Mouse (Mus musculus): Measurements from ENCODE around the gene 2200002D01Rik. TPM values are rescaled to one million over a fixed set of nuclear protein-coding genes. Genes with fewer than 3 reads are reported as not detected.

2200002D01Rik gene
- polyA plus RNA-seq, 1 experiment from 2014 or later = 836 TPM

GRCm38 (mm10) chr7:29236593-29236992 is 11.7 kb downstream of the 2200002D01Rik start:
- Histone ChIP-seq H3K4me3 (ENCODE audit: low read depth, low read length) (no peak overlapping the region), H3K4me2 (replicated peaks; ENCODE audit: low read depth) (no peak overlapping the region), H3K27me3 (replicated peaks; ENCODE audit: control insufficient read depth, insufficient read depth, low read length) (no peaks in the 10 kb centered on the region), H3K4me1 (replicated peaks; ENCODE audit: control insufficient read depth, insufficient read depth, low read length) (peaks cover 4% of the 10 kb centered on the region; the same call in 1 of the 2 replicates), H3K36me3 (ENCODE audit: control insufficient read depth, insufficient read depth) (no peaks in the 10 kb centered on the region; the same call in 1 of the 2 replicates), H3K9me3 (ENCODE audit: control insufficient read depth) (no peaks in the 10 kb centered on the region), H3K9ac (ENCODE audit: low read depth, low read length) (no peak overlapping the region), H3K27ac (ENCODE audit: low read depth, low read length) (no peak overlapping the region)
- TF ChIP-seq CTCF (IDR thresholded peaks at IDR 0.05; ENCODE audit: low read depth) = no peak
- no peak for ATAC-seq
- 79% methylated on average over 4 of the region's 4 CpGs for WGBS

GRCm38 (mm10) chr7:29234661-29235060 is 13.6 kb downstream of the 2200002D01Rik start:
- no peak for ATAC-seq
- Histone ChIP-seq H3K4me2 (replicated peaks; ENCODE audit: low read depth) (no peak overlapping the region), H3K9ac (ENCODE audit: low read depth, low read length) (no peak overlapping the region), H3K9me3 (ENCODE audit: control insufficient read depth) (no peaks in the 10 kb centered on the region), H3K4me3 (ENCODE audit: low read depth, low read length) (no peak overlapping the region), H3K4me1 (replicated peaks; ENCODE audit: control insufficient read depth, insufficient read depth, low read length) (peaks cover 4% of the 10 kb centered on the region; the same call in 1 of the 2 replicates), H3K36me3 (ENCODE audit: control insufficient read depth, insufficient read depth) (no peaks in the 10 kb centered on the region), H3K27ac (ENCODE audit: low read depth, low read length) (no peak overlapping the region), H3K27me3 (replicated peaks; ENCODE audit: control insufficient read depth, insufficient read depth, low read length) (no peaks in the 10 kb centered on the region)
- 80% methylated on average over 5 of the region's 5 CpGs for WGBS
- peak; percentile 57 for TF ChIP-seq CTCF (IDR thresholded peaks at IDR 0.05; ENCODE audit: low read depth)

DNA sequence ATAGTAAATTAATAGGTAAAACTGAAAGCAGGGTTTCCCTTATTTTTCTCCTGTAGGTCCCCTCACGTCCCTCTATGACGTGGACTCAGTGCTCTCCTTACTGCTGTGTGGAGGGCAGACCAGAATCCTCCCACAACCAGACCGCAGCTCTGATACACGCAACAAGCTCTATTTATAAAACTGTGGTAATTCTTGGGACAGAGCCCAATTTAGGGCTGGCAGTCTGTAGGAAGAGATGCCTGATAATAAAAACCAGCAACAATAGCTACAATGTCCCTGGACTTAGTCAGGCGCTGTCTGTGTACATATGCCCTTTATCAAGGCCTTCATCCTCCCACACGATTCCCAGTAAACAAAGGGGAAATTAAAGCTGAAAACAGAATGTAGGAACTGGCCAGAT is 14.5 kb downstream of the 2200002D01Rik start:
- TF ChIP-seq CTCF (IDR thresholded peaks at IDR 0.05; ENCODE audit: low read depth) = no peak
- 49% methylated on average over 6 of the region's 6 CpGs for WGBS
- H3K4me2 ChIP-seq (replicated peaks; ENCODE audit: low read depth) = no peak overlapping the region
- no peak overlapping the region for H3K27ac ChIP-seq (ENCODE audit: low read depth, low read length)
- no peaks in the 10 kb centered on the region for H3K9me3 ChIP-seq (ENCODE audit: control insufficient read depth)
- H3K27me3 ChIP-seq (replicated peaks; ENCODE audit: control insufficient read depth, insufficient read depth, low read length) = no peaks in the 10 kb centered on the region
- H3K9ac ChIP-seq (ENCODE audit: low read depth, low read length) = no peak overlapping the region
- no peak overlapping the region for H3K4me3 ChIP-seq (ENCODE audit: low read depth, low read length)
- no peak for ATAC-seq
- H3K4me1 ChIP-seq (replicated peaks; ENCODE audit: control insufficient read depth, insufficient read depth, low read length) = no peaks in the 10 kb centered on the region
- H3K36me3 ChIP-seq (ENCODE audit: control insufficient read depth, insufficient read depth) = no peaks in the 10 kb centered on the region

GRCm38 (mm10) chr7:29232247-29233013 is 15.8 kb downstream of the 2200002D01Rik start, which contains the start of gene Kcnk6:
Gene Kcnk6, minus strand, starts transcription at chr7:29232515.
- no peaks in the 10 kb centered on the region for H3K27me3 ChIP-seq (replicated peaks; ENCODE audit: control insufficient read depth, insufficient read depth, low read length)
- H3K9ac ChIP-seq (ENCODE audit: low read depth, low read length) = peak within 1 kb of the TSS; percentile 54
- no peak for TF ChIP-seq CTCF (IDR thresholded peaks at IDR 0.05; ENCODE audit: low read depth)
- no peaks in the 10 kb centered on the region for H3K36me3 ChIP-seq (ENCODE audit: control insufficient read depth, insufficient read depth)
- no peaks in the 10 kb centered on the region for H3K4me1 ChIP-seq (replicated peaks; ENCODE audit: control insufficient read depth, insufficient read depth, low read length)
- peak; percentile 29 for ATAC-seq
- no peaks in the 10 kb centered on the region for H3K9me3 ChIP-seq (ENCODE audit: control insufficient read depth)
- H3K27ac ChIP-seq (ENCODE audit: low read depth, low read length) = peak within 1 kb of the TSS; percentile 58; the same call in 1 of the 2 replicates
- H3K4me2 ChIP-seq (replicated peaks; ENCODE audit: low read depth) = peak within 1 kb of the TSS; percentile 88
- 2% methylated on average over 62 of the region's 62 CpGs for WGBS
- H3K4me3 ChIP-seq (ENCODE audit: low read depth, low read length) = peak within 1 kb of the TSS; percentile 52

- peak overlapping the region; percentile 88 for H3K4me2 ChIP-seq (replicated peaks; ENCODE audit: low read depth)
- H3K4me1 ChIP-seq (replicated peaks; ENCODE audit: control insufficient read depth, insufficient read depth, low read length) = no peaks in the 10 kb centered on the region
- 58% methylated on average over 3 of the region's 3 CpGs for WGBS
- no peak overlapping the region for H3K9ac ChIP-seq (ENCODE audit: low read depth, low read length)
- H3K36me3 ChIP-seq (ENCODE audit: control insufficient read depth, insufficient read depth) = no peaks in the 10 kb centered on the region
- H3K4me3 ChIP-seq (ENCODE audit: low read depth, low read length) = peak overlapping the region; percentile 52
- no peak for TF ChIP-seq CTCF (IDR thresholded peaks at IDR 0.05; ENCODE audit: low read depth)
- H3K27me3 ChIP-seq (replicated peaks; ENCODE audit: control insufficient read depth, insufficient read depth, low read length) = no peaks in the 10 kb centered on the region
- H3K27ac ChIP-seq (ENCODE audit: low read depth, low read length) = no peak overlapping the region
- H3K9me3 ChIP-seq (ENCODE audit: control insufficient read depth) = no peaks in the 10 kb centered on the region
- no peak for ATAC-seq
These were observed 16.7 kb downstream of the 2200002D01Rik start for GRCm38 (mm10) chr7:29231517-29231916.

DNA sequence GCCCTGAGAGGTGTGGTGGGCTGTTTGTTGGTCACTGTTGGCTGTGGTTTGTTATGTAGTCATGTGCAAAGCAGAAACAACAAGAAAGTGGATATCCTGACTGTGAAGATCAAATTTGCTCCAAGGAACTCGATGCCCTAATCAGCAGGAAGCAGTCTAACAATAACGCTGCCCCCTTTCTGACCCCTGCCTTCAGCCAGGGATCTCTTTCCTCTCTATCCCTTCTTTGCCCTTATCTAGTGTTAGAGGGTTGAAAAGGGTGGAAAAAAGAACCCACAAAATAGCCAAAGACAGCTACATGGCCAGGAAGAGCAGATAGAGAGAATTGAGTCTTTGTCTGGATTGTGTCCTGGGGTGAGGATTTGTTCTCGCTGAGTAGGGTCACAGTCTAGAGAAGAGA is 17.7 kb downstream of the 2200002D01Rik start:
- Histone ChIP-seq H3K9ac (ENCODE audit: low read depth, low read length) (no peak overlapping the region), H3K27me3 (replicated peaks; ENCODE audit: control insufficient read depth, insufficient read depth, low read length) (no peaks in the 10 kb centered on the region), H3K4me2 (replicated peaks; ENCODE audit: low read depth) (no peak overlapping the region), H3K27ac (ENCODE audit: low read depth, low read length) (no peak overlapping the region), H3K4me3 (ENCODE audit: low read depth, low read length) (no peak overlapping the region), H3K9me3 (ENCODE audit: control insufficient read depth) (no peaks in the 10 kb centered on the region), H3K4me1 (replicated peaks; ENCODE audit: control insufficient read depth, insufficient read depth, low read length) (no peaks in the 10 kb centered on the region), H3K36me3 (ENCODE audit: control insufficient read depth, insufficient read depth) (peaks cover under 1% of the 10 kb centered on the region; the same call in 1 of the 2 replicates)
- ATAC-seq = no peak
- 54% methylated on average over 3 of the region's 3 CpGs for WGBS
- no peak for TF ChIP-seq CTCF (IDR thresholded peaks at IDR 0.05; ENCODE audit: low read depth)
